Mouse (Mus musculus) mature B cell (primary cell): ENCODE measurements around the gene Nmb.

Source experiments
- in situ Hi-C: fragments of 300-500 bp; cut with MboI; formaldehyde crosslinking; loops from 2 replicates; pipeline ENCODE4 v1.14.3; 2019

The Nmb gene

GRCm38 (mm10) chr7:80860729-80861274, 44.1 kb downstream of the Nmb start, which contains the start of gene Zscan2:
TSS of gene Zscan2 (plus strand) at chr7:80860920.
- in situ Hi-C loops: loop anchor here (25.0 kb wide), 1 partner anchor 201 kb away; the partner anchor contains the start of gene Alpk3

GRCm38 (mm10) chr7:80860227-80860626, 44.6 kb downstream of the Nmb start:
- in situ Hi-C loops: loop anchor here (25.0 kb wide), 1 partner anchor 202 kb away; the partner anchor contains the start of gene Alpk3

- in situ Hi-C loops: loop anchor here (10.0 to 25.0 kb wide), 2 partner anchors 205 to 298 kb away; partner anchors contain the start of gene Alpk3
Measured at GRCm38 (mm10) chr7:80857181-80857580, 47.7 kb downstream of the Nmb start.

- in situ Hi-C loops: loop anchor here (10.0 to 25.0 kb wide), 2 partner anchors 207 to 299 kb away; partner anchors contain the start of gene Alpk3
Measured at GRCm38 (mm10) chr7:80855316-80855715, 49.6 kb downstream of the Nmb start.

- in situ Hi-C loops: loop anchor here (5.0 to 25.0 kb wide), 3 partner anchors 116 to 302 kb away; partner anchors contain the start of gene Alpk3
Measured at GRCm38 (mm10) chr7:80853218-80853617, 51.7 kb downstream of the Nmb start.
